Mouse (Mus musculus) granulocyte monocyte progenitor cell, adult 5-6 weeks (primary cell): ENCODE measurements around the gene Tspan12. TPM values are rescaled to one million over a fixed set of nuclear protein-coding genes. Genes with fewer than 3 reads are reported as not detected.
"Not testable (repeated sequence)": the region's sequence is repeated elsewhere in the genome, so short reads cannot be mapped to it uniquely, and the experiment has no call there.

Experiments used
- ATAC-seq: replicated peaks from 2 replicates; pipeline ENCODE4 v1.8.0; 2016; ENCODE audit warnings: mild to moderate bottlenecking, moderate TSS enrichment, inconsistent platforms; ENCODE audit not compliant: poor library complexity, severe bottlenecking
- total RNA-seq, 2 experiments: library from RNA; stranded (forward) in 1 of 2; stranded (reverse) in 1 of 2; fragments of 200-712, 200-1000 nt in 1 of 2; fragments of >200 nt in 1 of 2; fragmentation: Nextera tagmentation in 1 of 2; gene quantifications; 2 replicates each; pipeline ENCODE4 v1.2.3; 2014 to 2017

Gene Tspan12
- total RNA-seq (2014; fragmentation: Nextera tagmentation) (not detected in 2 replicates), total RNA-seq (2017) (not detected in 2 replicates)

DNA sequence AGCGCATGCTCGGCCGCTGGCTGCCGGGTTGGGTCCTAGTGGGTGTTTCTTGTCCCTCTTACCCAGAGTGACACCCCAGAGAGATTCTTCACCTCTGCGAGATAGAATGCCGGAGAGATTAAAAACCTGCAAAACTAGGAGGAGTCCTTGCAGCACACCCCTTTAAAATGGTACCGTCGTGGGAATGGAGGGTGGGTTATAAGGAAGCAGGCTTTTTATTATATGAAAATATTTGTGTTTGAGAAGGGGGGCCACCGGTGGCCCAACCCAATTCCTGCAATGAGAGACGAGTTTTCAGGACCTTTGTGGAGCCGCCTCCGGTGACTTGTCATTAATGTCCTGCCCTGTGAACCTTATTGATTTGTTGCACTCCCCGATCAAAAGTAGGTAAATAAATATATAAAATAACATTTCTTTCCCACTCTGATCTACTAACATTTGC, at the start of gene Tspan12:
TSS of gene Tspan12 (minus strand) at position 172 of the 442 bp plus-strand sequence.
- no peak for ATAC-seq

DNA sequence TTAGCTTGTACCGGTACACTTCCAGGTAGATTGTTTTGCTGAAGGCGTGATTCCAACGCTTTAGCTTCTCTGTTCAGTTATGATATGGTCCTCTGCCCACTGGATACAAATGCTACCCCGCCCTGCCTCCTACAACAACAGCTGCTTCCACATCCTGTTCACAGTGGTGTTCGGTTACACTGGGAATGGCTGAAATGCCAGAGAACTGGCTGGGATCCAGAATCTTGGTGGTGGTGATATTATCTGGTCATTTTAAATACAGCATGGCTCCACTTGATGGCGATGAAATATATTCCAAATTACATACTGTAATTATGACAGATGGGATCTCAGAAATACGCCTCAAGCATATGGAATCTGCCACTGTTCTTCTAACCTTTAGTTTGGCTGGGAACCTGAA, 42.1 kb upstream of the Tspan12 start:
- no peak for ATAC-seq

DNA sequence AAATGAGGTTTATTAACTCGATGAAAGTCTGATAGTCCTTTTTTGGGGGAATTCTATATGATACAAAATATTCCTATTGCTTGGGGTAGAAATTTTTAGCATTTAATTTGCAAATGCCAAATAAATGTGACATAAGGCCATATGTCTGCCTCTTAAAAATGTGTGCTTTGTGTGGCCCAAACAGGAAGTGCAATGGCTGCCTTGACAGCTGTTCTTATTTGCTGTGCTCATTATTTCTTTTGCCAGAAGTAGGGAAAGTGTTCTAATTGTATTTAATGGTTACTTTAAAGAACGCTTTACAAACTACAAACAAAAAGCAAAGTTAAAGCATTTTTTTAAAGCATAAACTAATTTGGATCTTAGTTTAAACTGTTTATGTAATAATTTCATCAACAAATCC, 36.8 kb upstream of the Tspan12 start:
- ATAC-seq: no peak

DNA sequence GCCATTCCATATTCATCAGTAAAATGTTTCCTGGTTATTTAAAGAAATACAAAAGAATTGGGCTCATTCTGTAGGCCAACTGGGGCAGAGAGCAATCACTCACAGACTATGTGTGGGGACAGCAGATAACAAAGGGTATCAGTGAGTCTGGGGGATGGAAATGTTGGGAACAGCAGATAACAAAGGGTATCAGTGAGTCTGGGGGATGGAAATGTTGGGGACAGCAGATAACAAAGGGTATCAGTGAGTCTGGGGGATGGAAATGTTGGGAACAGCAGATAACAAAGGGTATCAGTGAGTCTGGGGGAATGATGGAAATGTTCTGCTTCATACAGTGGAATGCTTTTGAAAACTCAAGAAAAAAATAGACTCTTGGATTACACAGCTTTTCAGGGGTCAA, 35.7 kb upstream of the Tspan12 start:
- not testable (repeated sequence) for ATAC-seq

DNA sequence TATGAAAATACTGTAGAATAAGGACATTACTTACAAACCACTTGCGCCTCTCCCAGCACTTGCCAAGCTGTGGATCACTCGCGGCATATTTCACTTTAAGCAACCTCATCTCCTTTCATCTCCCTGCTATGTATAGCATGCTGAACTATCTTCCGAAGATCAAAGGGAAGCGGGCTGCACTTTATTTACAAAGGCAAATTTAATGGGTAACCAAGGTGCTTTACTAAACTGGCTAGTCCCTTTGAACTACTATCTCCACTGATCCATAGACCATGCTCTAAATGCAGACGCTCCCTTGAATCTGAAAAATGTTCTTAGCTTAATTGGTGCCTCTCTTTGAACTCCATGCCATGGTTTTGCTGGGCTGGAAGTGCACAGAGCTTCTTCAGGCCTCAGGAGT, 27.2 kb upstream of the Tspan12 start:
- ATAC-seq: no peak

DNA sequence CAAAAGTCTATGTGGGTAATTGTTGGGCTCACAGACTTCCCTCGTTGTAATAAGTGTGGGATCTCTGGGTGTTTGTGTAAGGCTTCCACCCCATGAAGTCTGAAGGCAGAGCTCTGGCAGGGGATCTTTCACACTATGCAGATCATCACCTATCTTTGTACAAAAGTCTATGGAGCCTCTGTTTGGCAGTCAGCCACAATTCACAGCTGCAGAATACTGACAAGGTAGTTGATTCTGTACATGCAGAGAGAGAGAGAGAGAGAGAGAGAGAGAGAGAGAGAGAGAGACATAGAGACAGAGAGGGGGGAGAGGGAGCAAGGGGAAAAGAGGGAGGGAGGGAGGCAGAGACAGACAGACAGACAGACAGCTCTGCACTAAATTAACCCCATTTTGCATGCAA, 15.0 kb upstream of the Tspan12 start:
- ATAC-seq: no peak

DNA sequence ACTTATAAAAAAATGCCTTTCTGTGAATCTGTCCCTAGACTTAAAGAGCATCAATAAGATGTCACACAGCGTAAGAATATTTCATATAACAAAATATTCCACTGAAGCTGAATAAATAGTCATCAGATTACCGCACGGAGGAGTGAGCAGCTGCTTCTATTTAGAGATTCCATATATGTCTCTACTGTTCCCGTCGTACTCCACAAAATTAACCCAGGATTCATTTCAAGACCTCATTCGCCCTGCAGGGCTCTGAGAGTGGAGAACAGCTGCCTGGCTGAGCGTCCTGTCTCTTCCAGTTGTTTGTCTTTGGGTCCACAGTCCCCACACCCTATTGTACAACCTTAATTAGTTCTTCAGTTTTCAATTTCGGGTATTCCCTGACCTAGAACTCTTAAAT, 11.9 kb upstream of the Tspan12 start:
- no peak for ATAC-seq

DNA sequence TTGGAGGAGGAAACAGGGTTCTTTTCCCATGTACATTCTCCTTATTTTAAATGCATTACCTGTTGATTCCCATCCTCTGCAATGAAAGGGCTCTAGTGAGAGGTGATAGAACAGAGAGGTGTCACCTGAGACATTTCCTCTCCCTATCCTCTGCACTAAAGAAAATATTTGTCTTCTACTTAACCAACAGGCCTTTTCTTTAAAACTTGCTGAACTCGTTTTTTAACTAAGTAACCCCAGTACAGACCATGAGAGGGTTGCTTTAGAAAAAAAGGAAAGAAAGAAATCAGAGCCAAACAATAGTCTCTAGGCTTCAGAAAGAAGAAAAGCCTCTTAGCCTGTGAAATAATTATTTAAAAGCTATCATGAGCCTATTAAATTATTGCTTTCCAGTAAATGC, 11.2 kb upstream of the Tspan12 start:
- no peak for ATAC-seq

DNA sequence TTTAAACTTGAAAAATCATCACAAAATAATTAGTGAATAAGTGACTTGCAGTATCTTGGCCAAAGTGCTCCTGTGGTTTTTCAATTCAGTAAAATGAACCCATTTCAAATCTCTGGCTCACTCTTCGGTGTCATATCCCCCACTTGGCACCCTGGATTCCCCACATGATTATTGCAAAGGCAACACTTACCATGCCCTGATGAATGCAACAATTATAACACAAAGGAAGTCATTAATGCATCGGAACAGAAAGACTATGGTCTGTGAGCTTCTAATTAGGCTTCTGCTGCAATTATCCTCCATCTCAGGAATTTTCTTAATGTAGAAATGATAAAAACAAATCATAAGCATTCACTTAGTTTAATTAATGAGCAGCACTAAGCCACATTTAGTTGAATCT, 9.0 kb upstream of the Tspan12 start:
- ATAC-seq: no peak

DNA sequence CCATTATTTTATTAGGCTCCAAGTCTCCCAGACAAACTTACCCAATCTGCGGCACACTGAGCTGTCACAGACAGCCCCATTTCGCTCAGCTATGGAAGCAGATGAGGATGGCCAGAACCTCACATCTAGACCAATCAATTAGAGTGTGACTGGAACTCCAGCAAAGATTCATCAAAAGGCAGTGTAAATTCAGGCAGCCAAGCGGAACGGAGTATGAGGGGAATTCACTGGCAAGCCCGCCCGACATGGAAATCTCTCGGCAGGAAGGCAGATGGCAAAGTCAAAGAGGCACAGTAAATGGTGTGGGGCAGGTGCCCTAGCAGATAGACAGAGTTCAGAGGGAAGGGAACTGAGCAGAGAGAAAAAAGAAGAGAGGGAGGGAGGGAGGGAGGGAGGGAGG, 5.5 kb upstream of the Tspan12 start:
- no peak for ATAC-seq

DNA sequence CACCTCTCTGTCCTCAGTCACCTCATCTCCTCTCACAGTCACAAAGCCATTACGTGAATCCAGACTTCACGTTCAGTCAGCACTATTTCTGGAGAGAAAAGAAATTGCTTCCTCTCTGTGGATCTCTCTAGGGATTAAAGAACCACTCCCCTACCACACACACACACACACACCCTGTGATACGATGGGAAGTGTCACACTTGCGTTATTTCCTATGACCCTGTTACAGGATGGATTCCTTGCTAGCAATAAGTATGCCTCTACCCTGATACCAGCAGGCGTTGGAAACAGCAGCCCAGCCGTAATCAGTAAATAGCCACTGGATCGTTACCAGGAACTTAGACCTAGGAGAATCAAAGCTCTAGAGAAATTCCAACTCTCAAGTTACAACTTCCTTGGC, 3.6 kb upstream of the Tspan12 start:
- no peak for ATAC-seq

DNA sequence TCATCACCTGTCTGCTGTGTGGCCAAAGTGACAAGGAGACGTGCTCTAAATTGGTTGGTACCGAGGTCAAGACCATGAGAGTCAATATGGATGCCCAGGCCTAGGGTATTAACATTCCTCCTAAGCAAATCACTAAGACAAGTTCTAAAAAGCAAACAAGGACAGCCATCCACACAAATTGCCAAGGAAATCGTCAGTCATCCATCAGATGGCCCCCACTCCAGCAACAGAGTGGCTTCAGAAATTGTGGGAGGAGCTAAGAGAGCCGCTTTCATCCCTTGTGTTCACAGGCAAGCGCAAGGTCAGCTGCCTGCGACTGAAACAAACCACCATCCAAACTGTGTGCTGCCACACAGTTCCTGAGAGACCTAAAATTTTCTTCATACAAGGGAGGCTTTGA, 1.0 kb upstream of the Tspan12 start:
- ATAC-seq: no peak

DNA sequence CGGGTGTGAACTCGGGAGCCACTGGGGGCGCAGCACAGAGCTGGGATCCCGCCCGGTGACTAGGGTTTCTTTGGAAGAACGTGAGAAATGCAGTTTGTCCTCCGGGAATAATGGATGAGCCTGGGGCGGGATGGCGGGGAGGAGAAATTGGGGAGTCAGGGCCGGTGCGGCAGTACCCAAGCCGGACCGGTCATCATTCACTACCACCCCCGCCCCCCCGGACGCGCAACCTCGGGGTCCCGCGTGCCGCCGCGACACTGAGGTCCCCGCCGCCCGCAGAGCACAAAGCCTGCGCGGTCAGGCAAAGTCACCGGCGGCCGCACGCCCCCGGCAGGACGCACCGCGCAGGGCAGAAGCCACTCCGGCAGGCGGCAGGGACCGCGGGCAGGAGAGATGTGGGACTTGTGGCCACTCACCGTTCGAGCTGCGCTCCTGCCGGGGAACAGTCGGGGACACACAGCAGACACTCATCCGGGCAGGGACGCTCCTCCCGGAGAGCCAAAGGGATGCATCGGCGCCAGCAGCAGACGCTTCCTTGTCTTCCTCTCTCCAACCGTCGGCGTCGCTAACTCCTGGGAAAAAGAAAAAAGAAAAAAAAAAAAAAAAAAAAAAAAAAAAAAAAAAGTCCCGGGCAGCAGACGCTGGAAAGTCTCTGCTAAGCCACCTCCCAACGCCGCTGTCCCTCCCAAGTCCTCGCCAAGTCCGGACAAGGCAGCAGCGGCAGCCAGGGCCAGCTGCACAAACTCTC, 545 bp downstream of the Tspan12 start:
- ATAC-seq: peak; percentile 74

DNA sequence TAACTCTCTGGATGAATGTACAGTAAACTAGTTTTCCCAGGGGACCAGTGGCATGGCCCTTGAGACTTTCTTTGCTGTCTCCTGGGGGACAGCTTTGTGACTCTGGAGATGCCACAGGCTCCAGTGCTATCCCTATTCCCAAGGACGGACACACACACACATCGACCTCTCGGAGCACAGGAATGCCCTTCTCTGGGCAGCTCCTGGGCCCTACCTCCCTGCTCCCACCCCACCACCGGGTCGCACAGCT, 1.0 kb downstream of the Tspan12 start:
- no peak; the same call in 1 of the 2 replicates for ATAC-seq

DNA sequence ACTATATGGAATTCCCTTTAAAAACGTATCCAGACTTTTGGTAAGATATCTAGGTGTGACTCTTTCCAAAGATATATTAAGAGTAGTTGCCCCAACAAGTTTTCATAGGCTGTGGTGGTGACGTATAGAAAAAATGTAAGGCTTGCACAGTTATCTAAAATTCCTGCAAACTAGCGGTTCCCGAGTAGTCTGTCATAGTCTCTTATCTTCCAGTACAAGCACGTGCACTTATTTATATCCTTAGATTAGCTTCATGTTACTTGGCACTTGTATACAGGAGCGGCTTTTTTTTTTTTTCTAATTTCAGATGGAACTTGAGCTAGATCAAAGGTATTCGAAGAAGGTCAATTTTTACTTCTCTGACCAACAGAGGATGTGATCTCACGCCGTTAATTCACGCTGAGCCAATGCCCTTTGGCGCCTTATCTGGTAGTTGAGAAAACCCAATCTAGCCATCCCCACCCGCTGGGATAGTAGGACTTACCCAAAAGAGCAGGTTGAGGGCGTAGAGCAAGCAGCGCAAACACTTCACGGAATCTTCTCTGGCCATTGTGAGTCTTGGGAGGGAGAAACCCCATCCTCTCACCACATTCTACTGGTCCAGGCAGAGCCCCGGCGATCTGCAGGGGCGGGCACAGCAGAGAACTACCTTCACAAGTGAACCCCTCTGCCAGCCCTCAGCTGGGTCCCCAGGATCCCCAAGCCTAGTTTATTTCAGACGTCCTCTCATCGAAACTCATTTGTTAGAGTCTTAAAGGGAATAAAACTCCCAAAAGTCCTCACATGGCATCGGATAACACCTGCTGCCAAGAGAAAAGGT, 1.6 kb downstream of the Tspan12 start:
- no peak for ATAC-seq

DNA sequence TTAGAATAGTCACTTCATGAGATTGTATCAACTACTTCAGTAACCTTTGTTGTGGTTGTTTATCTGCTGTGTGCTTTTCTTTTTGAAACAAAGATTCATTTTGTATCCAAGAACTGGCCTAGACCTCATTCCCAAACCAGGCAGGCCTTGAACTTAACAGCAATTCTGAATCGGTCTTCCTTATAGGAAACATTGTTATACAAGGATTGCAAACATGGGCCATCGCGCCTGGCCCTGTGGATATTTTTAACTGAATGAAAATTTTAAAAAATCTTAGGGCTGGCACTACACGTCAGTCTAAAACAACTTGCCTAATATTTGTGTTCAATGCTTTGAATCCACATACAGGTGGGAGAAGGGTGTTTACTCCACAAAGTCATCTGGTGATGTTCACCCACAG, 3.5 kb downstream of the Tspan12 start:
- ATAC-seq: no peak

DNA sequence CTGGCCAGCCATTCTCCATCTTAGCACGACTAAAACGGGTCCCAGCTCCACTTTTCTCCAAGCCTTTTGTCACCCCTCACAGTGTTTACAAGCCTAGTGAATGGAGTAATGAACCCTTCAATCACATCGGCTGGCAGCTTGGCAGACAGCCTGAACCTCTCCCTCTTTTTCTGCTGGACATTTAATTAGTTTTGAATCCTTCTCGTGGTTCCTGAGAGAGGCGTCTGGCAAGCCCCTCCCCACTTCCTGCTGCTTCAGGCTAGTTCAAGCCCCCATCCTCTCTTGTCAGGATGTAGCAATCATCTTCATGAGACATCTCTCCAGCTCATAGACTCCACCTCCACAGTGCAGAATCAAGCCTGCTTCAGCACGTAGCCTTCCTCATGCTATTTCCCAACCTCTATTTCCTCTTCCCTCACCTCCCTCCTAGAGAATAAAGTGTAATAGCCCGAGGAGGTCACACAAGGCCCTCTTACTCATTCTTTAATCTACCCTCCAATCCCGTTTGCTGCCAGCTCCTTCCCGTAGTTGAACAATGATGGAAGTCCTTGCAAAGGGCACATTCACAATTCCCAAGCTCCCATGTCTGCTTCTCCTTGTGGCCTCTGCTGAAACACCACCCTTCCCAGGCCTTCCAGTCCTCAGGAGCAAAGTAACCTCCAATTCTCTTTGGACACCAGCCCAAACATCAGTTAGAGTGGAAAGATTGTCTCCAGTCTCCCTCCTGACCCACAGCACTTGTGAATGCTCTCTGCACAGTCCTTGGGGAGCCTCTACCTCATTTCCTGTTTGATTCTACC, 12.1 kb downstream of the Tspan12 start:
- no peak for ATAC-seq

DNA sequence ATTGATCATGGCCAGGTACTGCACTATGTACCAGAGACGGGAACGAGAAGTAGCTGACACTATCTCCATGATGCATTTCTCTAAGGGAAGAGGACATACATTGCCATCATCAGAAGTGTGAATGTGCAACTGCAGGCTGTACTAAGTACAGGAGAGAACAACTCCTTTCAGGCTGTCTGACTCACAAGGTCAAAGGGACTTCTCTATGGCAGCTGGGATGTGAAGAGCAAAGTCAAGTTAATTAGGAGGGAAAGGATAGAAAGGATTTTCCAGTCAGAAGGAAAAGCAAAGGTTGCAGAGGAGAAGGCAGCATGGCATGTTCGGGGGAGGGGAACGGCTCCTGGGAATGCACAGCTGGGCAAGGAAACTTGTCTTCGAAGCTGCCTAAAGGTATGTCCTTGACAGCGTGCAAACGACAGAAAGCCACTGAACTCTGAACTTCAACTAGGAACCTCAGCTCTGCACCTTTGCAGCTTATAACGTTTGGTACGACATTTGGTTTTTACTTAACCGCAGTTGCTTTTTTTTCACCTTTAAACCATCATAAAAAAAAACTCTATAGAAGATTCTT, 13.0 kb downstream of the Tspan12 start:
- ATAC-seq: no peak

DNA sequence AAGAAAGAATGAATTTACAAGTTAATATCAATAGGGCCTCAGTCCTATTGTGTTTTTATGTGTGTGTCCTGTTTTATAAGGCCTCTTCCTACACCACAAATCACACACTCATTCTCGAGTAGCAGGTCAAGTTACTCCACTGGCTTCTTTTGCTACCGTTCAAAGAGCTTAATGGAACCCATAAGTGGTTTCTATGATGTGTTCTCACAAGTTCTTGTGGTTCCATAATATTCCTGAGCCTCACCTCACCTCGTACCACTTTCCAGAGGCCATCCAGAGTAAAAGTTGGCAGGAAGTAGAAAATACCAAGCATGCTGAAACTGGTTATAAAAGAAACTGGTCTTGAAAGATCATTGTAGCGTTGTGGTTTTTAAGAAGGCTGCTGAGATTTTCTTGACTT, 18.8 kb downstream of the Tspan12 start:
- no peak for ATAC-seq

DNA sequence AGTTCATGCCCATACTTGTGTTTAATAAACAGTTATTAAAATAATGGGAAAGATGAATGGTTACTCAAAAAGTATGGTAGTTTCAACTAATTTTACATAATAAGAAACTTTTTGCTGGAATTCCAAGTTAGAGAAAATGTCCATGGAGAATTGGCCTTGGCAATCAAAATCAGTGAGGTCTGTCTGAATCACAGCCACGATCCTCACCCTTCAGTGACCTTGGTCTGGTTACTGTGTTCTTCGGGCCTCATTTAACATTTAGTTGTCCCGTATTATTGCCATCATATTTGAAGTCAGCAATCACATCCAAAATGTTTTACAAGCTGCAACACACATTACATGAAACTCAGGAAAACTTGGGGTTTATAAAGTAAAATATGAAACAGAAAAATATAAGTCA, 20.4 kb downstream of the Tspan12 start:
- no peak for ATAC-seq

DNA sequence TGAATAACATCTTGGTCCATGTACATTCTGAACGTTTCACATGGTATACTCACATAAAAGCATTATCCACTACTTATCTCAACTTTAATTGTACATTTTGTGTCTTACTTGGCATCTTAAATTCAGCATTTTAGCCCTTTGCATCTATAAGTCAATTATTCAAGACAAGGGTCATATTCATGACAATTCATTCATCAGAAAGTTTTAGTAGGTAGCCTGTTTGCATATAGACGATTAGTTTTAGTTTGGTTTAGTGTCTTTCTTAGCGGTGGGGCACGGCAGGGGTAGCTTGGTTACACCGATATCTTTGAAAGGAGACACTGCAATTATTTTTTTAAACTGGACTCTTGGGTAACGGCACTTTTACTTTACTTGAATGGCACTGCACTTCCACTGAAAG, 21.4 kb downstream of the Tspan12 start:
- no peak for ATAC-seq
